Mouse (Mus musculus) forebrain, embryonic 11.5 days (tissue): ENCODE data around the gene Elf2. TPM values are rescaled to one million over a fixed set of nuclear protein-coding genes. Genes with fewer than 3 reads are reported as not detected.
"Not testable (repeated sequence)": the region's sequence is repeated elsewhere in the genome, so short reads cannot be mapped to it uniquely, and the experiment has no call there.

ENCODE experiments used
- ATAC-seq: fragments of 200-750 bp; cut with Nextera tagmentation; replicated peaks from 2 replicates; pipeline ENCODE4 v1.8.0; 2017; ENCODE audit warnings: moderate TSS enrichment; ENCODE audit not compliant: low FRiP score
- DNase-seq: peaks from one replicate; pipeline ENCODE4 v3.0.0-alpha.2; 2017; ENCODE audit warnings: low spot score
- H3K27ac ChIP-seq: fragments of 300-500 bp; sonication (generic); 2 replicates; pipeline ENCODE4 v1.5.1; 2014; ENCODE audit warnings: low read depth, low read length
- H3K27me3 ChIP-seq: fragments of 300-500 bp; sonication (generic); 2 replicates; pipeline ENCODE4 v1.6.1; 2014; ENCODE audit warnings: mild to moderate bottlenecking, low read length, mixed read lengths; ENCODE audit not compliant: control insufficient read depth, insufficient read depth
- H3K36me3 ChIP-seq: fragments of 300-500 bp; sonication (generic); 2 replicates; pipeline ENCODE4 v1.6.1; 2014; ENCODE audit warnings: mild to moderate bottlenecking, low read length, moderate library complexity, mixed read lengths; ENCODE audit not compliant: control insufficient read depth, insufficient read depth
- H3K4me1 ChIP-seq: fragments of 300-500 bp; sonication (generic); replicated peaks from 2 replicates; pipeline ENCODE4 v1.6.1; 2014; ENCODE audit warnings: low read length, mixed read lengths; ENCODE audit not compliant: control insufficient read depth, insufficient read depth
- H3K4me2 ChIP-seq: fragments of 300-500 bp; sonication (generic); 2 replicates; pipeline ENCODE4 v1.6.1; 2014; ENCODE audit warnings: low read depth, mild to moderate bottlenecking, low read length, moderate library complexity, mixed read lengths; ENCODE audit not compliant: severe bottlenecking
- H3K4me3 ChIP-seq: fragments of 300-500 bp; sonication (generic); 2 replicates; pipeline ENCODE4 v1.5.1; 2014; ENCODE audit warnings: low read depth, low read length
- H3K9ac ChIP-seq: fragments of 300-500 bp; sonication (generic); 2 replicates; pipeline ENCODE4 v1.6.1; 2014; ENCODE audit warnings: low read length
- H3K9me3 ChIP-seq: fragments of 300-500 bp; sonication (generic); 2 replicates; pipeline ENCODE4 v1.6.1; 2016; ENCODE audit warnings: low read length, mixed read lengths; ENCODE audit not compliant: control insufficient read depth
- WGBS: fragments of 180-500 bp; shearing (Covaris S2); extraction: QIAGEN DNeasy Blood & Tissue Kit; methylation state at CpG from one replicate; pipeline ENCODE4 v1.1.7; 2014; 5-methylcytosine and 5-hydroxymethylcytosine counted together
- polyA plus RNA-seq: library from polyadenylated mRNA; unstranded; fragments of >200 nt; fragmentation: Nextera tagmentation; extraction: Ambion mirVana; gene quantifications from 2 replicates; pipeline ENCODE4 v1.2.1, GENCODE M21; 2014

Elf2 gene
- polyA plus RNA-seq, 1 experiment from 2014 or later, result 48.3 TPM

DNA sequence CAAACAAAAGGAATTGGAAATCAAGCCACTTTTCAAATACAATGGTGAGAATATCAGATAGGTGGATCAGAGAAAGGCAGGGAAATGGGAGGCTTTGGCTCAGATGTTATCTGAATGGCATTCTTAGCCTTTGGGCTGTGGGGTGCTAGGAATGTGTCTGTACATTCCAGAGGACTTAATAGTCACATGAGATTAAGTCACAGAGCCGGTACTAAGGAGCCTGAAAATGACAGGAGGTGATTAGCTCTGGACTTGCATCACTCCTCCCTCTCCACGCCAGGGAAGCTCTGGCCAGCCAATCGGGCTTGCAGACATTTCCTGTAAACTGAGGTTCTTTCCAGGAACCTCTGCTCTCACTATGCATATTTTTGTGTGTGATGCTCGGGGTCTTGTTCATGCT, 119.6 kb downstream of the Elf2 start:
- WGBS, result 54% methylated on average over 4 of the region's 4 CpGs
- no peak overlapping the region for H3K4me3 ChIP-seq

DNA sequence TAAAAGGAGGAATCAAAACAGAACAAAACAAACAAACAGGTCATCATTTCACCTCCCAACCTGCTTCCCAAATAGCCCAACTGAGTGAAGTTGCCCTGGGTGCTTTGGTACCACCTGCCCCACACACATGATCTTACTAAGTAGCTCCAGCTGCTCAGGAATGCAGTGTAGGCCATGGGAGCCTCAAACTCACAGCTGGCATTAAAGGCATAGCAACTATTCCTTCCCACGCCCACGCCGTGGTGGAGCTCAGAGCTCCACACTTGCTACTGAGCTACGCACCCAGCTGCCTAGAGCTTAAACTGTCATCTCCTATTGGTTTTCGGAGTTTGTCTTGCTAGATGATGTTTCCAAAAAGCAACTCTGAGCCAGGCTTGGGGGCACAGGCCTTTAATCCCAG, 121.2 kb downstream of the Elf2 start:
- Histone ChIP-seq H3K27ac (no peak overlapping the region), H3K27me3 (no peaks in the 10 kb centered on the region), H3K4me2 (no peak overlapping the region), H3K36me3 (no peaks in the 10 kb centered on the region), H3K4me1 (peaks cover 4% of the 10 kb centered on the region; the same call in 1 of the 2 replicates), H3K4me3 (no peak overlapping the region), H3K9me3 (no peaks in the 10 kb centered on the region), H3K9ac (no peak overlapping the region)
- DNase-seq (no peak), ATAC-seq (no peak)
- WGBS, result 93% methylated on average over 5 of the region's 5 CpGs

More for the DNA sequence above, 119.6 kb downstream of the Elf2 start:
- no peaks in the 10 kb centered on the region for H3K9me3 ChIP-seq
- no peak overlapping the region for H3K27ac ChIP-seq
- ATAC-seq (no peak), DNase-seq (no peak)
- no peaks in the 10 kb centered on the region for H3K27me3 ChIP-seq
- H3K4me1 ChIP-seq, result peaks cover 4% of the 10 kb centered on the region; the same call in 1 of the 2 replicates
- H3K4me2 ChIP-seq, result no peak overlapping the region
- H3K36me3 ChIP-seq, result no peaks in the 10 kb centered on the region
- H3K9ac ChIP-seq, result no peak overlapping the region

DNA sequence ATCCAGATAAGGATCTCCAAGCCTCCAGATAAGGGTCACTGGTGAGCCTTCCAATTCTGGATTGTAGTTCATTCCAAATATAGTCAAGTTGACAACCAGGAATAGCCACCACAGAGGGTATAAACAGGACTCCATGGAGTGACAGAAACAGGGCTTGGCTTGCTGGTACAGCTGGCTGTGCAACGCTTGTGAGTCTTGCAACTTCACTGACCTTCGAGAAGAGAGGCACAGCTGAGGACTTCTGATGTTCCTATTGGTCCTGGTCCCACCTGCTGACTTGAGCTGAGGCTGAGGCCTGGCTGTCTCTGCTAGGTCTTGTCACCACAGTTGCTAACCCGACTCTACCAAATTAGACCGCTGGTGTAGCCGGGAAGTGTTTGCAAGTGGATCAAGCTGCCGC, 122.1 kb downstream of the Elf2 start:
- not testable (repeated sequence) for DNase-seq, H3K4me1 ChIP-seq, H3K27me3 ChIP-seq, H3K9me3 ChIP-seq, H3K27ac ChIP-seq, H3K9ac ChIP-seq, ATAC-seq, H3K4me3 ChIP-seq, H3K4me2 ChIP-seq, H3K36me3 ChIP-seq
- 96% methylated on average over 6 of the region's 6 CpGs for WGBS

DNA sequence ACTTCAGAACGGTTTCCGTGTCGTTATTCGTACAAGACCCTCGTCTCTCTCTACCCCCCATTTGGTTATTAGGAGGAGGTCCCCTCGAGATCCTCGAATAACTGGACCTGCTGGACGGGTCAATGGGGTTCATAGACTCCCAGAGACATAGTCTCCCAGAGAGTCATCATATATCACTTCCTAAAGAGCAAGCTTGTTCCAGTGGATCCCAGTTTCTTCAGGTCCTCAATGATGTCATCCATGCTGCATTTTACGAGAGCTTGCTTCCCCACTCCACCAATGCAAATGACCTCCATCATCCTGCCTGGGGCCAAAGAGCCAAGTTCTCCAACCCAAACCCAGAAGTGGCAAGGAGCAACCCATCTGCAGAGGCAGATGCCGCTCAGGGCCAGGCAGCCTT, 124.1 kb downstream of the Elf2 start:
- ATAC-seq, H3K9me3 ChIP-seq, H3K4me2 ChIP-seq, H3K27me3 ChIP-seq, DNase-seq, H3K27ac ChIP-seq, H3K4me1 ChIP-seq, H3K36me3 ChIP-seq, H3K4me3 ChIP-seq, H3K9ac ChIP-seq: not testable (repeated sequence)
- WGBS, result 86% methylated on average over 5 of the region's 10 CpGs

DNA sequence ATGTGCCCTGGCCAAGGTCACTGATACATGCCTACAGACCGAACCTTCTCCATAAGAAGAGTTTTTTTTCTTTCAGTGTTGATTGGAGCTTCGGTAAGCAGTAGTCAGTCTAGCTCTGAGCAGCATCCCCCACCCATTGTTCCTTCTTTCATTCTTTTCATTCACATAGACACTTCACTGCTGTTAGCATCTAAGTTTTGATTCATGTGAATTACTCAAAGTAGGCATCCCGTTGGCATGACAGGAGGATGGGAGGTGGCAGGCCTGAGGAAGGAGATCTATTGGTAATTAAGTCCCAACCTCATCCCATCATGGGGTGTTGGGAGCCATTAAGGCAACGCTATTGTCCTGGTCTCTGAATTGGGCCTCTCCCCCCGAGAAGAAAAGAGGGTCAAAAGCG, 124.8 kb downstream of the Elf2 start:
- no peak for ATAC-seq
- Histone ChIP-seq H3K4me2 (no peak overlapping the region), H3K27me3 (no peaks in the 10 kb centered on the region), H3K27ac (no peak overlapping the region), H3K4me3 (no peak overlapping the region), H3K4me1 (no peaks in the 10 kb centered on the region), H3K9me3 (no peaks in the 10 kb centered on the region), H3K36me3 (no peaks in the 10 kb centered on the region), H3K9ac (no peak overlapping the region)
- WGBS, result 91% methylated on average over 6 of the region's 6 CpGs
- DNase-seq, result no peak

DNA sequence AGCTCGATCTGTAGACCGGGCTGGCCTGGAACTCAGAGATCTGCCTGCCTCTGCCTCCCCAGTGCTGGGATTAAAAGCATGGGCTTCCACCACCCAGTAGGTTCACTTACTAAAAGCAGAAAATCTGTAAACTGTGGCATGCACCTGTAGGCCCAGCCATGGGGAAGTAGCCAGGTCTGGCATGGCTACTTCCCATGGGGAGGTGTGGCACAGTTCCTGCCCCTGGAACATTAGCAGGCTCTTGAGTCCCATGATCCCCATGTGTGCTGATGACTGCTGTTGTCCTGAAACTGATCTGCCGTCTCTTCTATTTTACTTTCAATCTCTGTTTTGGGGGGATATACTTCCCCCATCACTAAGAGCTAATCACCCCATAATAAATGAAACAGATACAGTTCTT, 127.4 kb downstream of the Elf2 start:
- WGBS, result 99% methylated on average over 3 of the region's 3 CpGs
- Histone ChIP-seq H3K9me3 (no peaks in the 10 kb centered on the region), H3K4me3 (no peak overlapping the region), H3K27me3 (no peaks in the 10 kb centered on the region), H3K4me1 (no peaks in the 10 kb centered on the region), H3K36me3 (no peaks in the 10 kb centered on the region), H3K9ac (no peak overlapping the region), H3K4me2 (no peak overlapping the region), H3K27ac (no peak overlapping the region)
- DNase-seq (no peak), ATAC-seq (no peak)

DNA sequence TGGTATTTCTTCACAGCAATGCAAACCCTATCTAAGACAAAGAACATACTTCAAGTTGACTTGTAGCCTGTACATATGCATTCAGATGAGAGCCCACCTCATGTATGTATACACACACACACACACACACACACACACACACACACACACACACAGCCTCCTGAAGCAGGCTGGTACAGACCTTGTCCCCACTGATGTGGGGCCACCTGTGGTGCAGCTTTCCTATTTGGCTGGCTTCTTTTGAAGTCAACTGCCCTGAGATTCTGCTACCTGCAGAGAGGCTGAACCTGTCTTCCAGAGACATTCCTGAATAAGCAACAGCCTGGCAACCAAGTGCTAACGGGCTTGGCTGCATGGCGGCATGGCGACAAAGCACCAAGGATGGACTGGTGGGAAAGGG, 130.0 kb downstream of the Elf2 start:
- DNase-seq, result no peak
- ATAC-seq, result no peak
- H3K9ac ChIP-seq, result no peak overlapping the region
- no peaks in the 10 kb centered on the region for H3K27me3 ChIP-seq
- no peak overlapping the region for H3K4me3 ChIP-seq
- no peaks in the 10 kb centered on the region for H3K9me3 ChIP-seq
- no peak overlapping the region for H3K4me2 ChIP-seq
- no peaks in the 10 kb centered on the region for H3K36me3 ChIP-seq
- H3K4me1 ChIP-seq, result no peaks in the 10 kb centered on the region
- WGBS, result 89% methylated on average over 3 of the region's 3 CpGs
- no peak overlapping the region for H3K27ac ChIP-seq

DNA sequence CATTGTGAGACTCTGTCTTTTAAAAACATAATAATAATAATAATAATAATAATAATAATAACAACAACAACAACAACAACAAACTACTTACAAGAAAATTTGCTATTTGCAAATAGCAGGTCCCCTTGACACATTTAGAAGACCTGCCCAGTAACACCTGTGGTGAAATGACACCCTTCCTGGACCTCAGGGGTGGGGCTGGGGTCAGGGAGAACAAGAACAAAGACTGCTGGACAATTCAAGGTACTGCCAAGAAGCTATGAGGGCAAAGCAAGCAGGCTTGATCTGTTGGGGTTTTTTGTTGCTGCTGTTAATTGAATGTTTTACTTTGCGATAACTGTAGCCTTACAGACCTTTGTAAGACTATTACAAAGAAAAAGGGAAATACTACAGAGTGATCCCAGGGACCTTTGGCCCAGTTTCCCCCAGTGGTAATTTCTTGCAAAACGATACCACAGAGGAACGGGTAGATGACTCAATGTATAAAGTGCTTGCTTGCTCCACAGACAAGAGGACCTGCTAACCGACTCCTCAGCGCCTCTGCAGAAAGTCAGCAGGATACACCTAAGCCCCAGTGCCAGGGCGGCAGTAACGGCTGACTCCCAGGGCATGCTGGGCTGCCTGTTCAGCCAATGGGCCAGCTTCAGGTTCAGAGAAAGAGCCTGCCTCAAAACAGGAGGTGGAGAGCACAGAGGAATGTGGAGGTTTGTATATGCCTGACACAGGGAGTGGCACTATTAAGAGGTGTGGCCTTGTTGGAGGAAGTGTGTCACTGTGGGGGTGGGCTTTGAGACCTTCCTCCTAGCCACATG, 130.8 kb downstream of the Elf2 start:
- H3K27me3 ChIP-seq, result no peaks in the 10 kb centered on the region
- H3K4me1 ChIP-seq, result no peaks in the 10 kb centered on the region
- no peak overlapping the region for H3K27ac ChIP-seq
- WGBS, result 86% methylated on average over 7 of the region's 7 CpGs
- no peak for ATAC-seq
- H3K36me3 ChIP-seq, result no peaks in the 10 kb centered on the region
- no peaks in the 10 kb centered on the region for H3K9me3 ChIP-seq
- H3K4me3 ChIP-seq, result no peak overlapping the region
- no peak for DNase-seq
- no peak overlapping the region for H3K9ac ChIP-seq
- H3K4me2 ChIP-seq, result no peak overlapping the region

DNA sequence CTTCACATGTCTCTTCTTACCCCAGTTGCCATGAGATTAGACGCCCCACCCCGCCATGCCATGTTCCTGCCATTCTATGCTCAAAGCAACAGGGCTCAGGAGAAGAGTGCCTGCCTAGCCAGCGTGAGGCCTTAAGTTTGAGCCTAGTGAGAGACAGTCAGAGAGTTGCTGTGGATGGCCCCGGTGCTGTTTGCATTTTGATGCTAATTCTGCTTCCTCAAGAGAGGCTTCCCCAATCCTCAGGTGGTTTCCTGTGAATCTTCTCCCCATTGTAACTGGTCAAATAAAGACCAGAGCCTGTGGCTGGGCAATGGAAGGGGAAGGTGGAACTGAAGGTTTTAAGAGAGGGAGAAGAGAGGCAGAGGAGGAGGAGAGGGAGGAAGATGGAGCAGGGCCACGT, 131.8 kb downstream of the Elf2 start:
- H3K27me3 ChIP-seq, result no peaks in the 10 kb centered on the region
- ATAC-seq (no peak), DNase-seq (no peak)
- H3K9ac ChIP-seq, result no peak overlapping the region
- H3K9me3 ChIP-seq, result no peaks in the 10 kb centered on the region
- H3K4me3 ChIP-seq, result no peak overlapping the region
- no peaks in the 10 kb centered on the region for H3K36me3 ChIP-seq
- H3K4me1 ChIP-seq, result no peaks in the 10 kb centered on the region
- WGBS, result 40% methylated on average over 5 of the region's 5 CpGs
- no peak overlapping the region for H3K4me2 ChIP-seq
- H3K27ac ChIP-seq, result no peak overlapping the region
